Mouse (Mus musculus) liver, adult 2 months (tissue): ENCODE measurements around the gene Bcl2l12. TPM values are rescaled to one million over a fixed set of nuclear protein-coding genes. Genes with fewer than 3 reads are reported as not detected.

Experiments
- DNase-seq: peaks from one replicate; pipeline ENCODE4 v3.0.0-alpha.2; 2011; ENCODE audit warnings: low read depth, low spot score; ENCODE audit errors: extremely low read depth
- H3K27ac ChIP-seq: fragments of 200-500 bp; replicated peaks from 2 replicates; pipeline ENCODE4 v1.5.1; 2012; ENCODE audit warnings: low read depth, mild to moderate bottlenecking, control low read depth, inconsistent platforms, low read length; ENCODE audit not compliant: insufficient read depth
- H3K27me3 ChIP-seq: fragments of 200-500 bp; 2 replicates; pipeline ENCODE4 v1.6.1; 2012; ENCODE audit warnings: mild to moderate bottlenecking, moderate library complexity, low read length, inconsistent platforms; ENCODE audit not compliant: control insufficient read depth, insufficient read depth
- H3K36me3 ChIP-seq: fragments of 200-500 bp; 2 replicates; pipeline ENCODE4 v1.6.1; 2012; ENCODE audit warnings: low read length, inconsistent platforms; ENCODE audit not compliant: control insufficient read depth, insufficient read depth
- H3K4me1 ChIP-seq: fragments of 200-500 bp; 2 replicates; pipeline ENCODE4 v1.6.1; 2011; ENCODE audit warnings: low read length; ENCODE audit not compliant: control insufficient read depth, insufficient read depth
- H3K4me3 ChIP-seq: fragments of 200-500 bp; 2 replicates; pipeline ENCODE4 v1.5.1; 2011; ENCODE audit warnings: low read depth, mild to moderate bottlenecking, control low read depth, low read length, moderate library complexity; ENCODE audit not compliant: insufficient read depth
- H3K79me2 ChIP-seq: fragments of 200-500 bp; 2 replicates; pipeline ENCODE4 v1.6.1; 2012; ENCODE audit warnings: inconsistent platforms, mild to moderate bottlenecking, low read length, moderate library complexity; ENCODE audit not compliant: control insufficient read depth, insufficient read depth
- H3K9ac ChIP-seq: fragments of 200-500 bp; 2 replicates; pipeline ENCODE4 v1.6.1; 2012; ENCODE audit warnings: low read depth, mild to moderate bottlenecking, control low read depth, inconsistent platforms, low read length
- CTCF ChIP-seq: fragments of 200-500 bp; IDR thresholded peaks from 2 replicates; pipeline ENCODE4 v1.5.1; 2011; ENCODE audit warnings: low read depth, low read length, control low read depth
- POLR2A ChIP-seq: fragments of 200-500 bp; IDR thresholded peaks from 2 replicates; pipeline ENCODE4 v1.6.1; 2011; ENCODE audit warnings: low read length, control low read depth; ENCODE audit not compliant: insufficient read depth; ENCODE audit errors: extremely low read depth
- WGBS: fragments of 180-500 bp; shearing (Covaris S2); methylation state at CpG from one replicate; pipeline ENCODE4 v1.1.7; 2018; 5-methylcytosine and 5-hydroxymethylcytosine counted together
- polyA plus RNA-seq: library from polyadenylated mRNA; depleted of rRNA; stranded (reverse); fragments of >200 nt; gene quantifications from 2 replicates; pipeline ENCODE4 v1.2.3, GENCODE M21; 2012
- total RNA-seq: library from RNA; depleted of rRNA; stranded (reverse); fragments of >200 nt; gene quantifications from 2 replicates; pipeline ENCODE4 v1.2.3, GENCODE M21; 2014

The Bcl2l12 gene
- total and polyA plus RNA-seq, 2 experiments: 5.6 to 14.5 TPM

DNA sequence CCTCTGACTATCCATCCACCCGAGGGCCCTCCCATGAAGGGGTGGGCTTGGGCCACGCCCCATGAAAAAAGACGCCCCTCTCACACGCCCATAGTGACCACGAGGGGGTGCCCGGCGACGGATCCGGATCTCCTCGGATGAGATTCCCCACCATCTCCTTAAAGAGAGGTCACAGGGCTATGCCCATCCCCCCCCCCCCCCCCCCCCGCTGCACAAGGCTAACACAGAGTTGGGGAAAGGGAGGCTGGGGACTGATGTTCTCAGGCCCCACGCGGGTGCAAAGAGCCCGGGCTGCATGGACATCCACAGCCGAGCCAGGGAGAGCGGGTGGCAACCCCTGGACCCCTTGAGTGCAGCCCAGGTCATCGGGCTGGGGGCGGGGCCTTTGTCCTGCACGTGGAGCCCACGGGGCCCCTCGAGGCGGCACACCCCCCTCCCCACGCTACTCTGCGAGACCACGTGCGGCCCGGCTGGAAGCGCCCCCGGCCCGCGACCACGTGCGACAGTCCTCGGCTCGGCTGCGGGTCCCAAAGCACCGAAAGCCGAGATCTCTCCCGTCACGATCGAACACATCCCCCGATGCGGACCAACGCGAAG, 12.8 kb downstream of the Bcl2l12 start:
- Histone ChIP-seq H3K9ac (peak overlapping the region; percentile 83), H3K79me2 (peaks cover 5% of the 10 kb centered on the region; the same call in 1 of the 2 replicates), H3K27ac (peak overlapping the region; percentile 64), H3K4me1 (peaks cover 8% of the 10 kb centered on the region), H3K27me3 (no peaks in the 10 kb centered on the region), H3K4me3 (peak overlapping the region; percentile 94), H3K36me3 (peaks cover 3% of the 10 kb centered on the region; the same call in 1 of the 2 replicates)
- DNase-seq: no peak
- peak; percentile 24; the same call in 1 of the 2 replicates for TF ChIP-seq CTCF
- no peak for TF ChIP-seq POLR2A
- WGBS: under 1% methylated on average over 45 of the region's 45 CpGs

DNA sequence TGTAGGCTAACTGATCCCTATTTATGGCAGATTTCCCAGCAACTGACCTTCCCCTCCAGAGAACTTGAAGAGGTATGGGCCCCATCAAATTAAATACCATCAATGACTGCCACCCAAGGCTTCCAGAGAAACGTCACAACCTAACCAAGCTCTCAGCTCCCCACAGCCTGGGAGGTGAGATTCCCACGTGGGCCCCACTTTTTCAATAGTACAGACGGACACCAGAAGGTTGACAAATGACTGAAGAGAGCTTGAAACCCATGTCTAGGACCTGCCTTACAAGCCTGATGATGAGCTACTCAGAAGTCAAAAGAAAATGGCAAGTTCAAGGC, 13.7 kb downstream of the Bcl2l12 start:
- Histone ChIP-seq H3K27me3 (no peaks in the 10 kb centered on the region), H3K79me2 (peaks cover 5% of the 10 kb centered on the region; the same call in 1 of the 2 replicates), H3K36me3 (peaks cover 4% of the 10 kb centered on the region; the same call in 1 of the 2 replicates), H3K9ac (no peak overlapping the region), H3K4me3 (no peak overlapping the region), H3K27ac (no peak overlapping the region), H3K4me1 (peaks cover 8% of the 10 kb centered on the region)
- 51% methylated on average over 3 of the region's 3 CpGs for WGBS
- TF ChIP-seq CTCF (no peak), POLR2A (no peak)
- no peak for DNase-seq

DNA sequence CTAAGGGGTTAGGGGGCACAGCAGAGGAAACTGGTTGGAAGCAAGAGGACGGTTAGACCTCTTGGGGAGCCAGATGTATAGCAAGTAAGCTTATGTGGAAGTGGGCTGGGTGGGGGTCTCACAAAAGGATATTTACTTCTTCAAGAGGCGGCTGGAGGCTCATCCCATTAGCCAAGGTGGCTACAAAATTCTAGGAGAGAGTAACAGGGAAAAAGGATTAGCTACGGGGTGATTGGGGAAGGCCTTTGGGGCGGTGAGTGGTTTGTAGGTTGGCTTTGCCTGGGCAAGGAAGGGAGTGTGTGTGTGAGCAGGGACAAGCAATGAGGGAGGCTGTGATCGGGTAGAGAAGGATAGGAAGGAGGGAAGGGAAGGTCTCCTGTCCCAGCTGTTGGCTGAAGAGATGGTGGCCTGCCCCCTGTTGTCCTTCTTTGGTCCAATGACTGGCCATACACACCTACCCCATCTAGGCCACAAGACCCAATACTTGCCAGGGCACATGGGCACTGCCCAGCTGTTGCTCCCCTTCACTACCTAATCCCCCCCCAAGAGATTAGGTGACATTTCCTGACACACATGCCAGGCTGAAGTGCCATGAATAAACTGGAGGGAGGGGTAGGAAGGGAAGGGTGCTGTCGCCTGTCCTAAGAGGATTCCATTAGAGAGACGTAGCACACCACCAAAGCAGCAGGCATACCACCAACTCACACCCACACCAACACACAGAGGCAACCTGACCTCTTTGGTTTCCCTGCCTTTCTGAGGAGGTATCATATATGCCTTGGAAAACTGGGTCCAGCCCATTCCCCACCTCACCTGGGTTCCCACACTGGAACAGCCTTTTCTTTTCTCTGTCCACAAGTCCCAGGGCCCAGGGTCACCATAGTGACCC, 14.3 kb downstream of the Bcl2l12 start:
- no peak for DNase-seq
- no peak overlapping the region for H3K4me3 ChIP-seq
- 85% methylated on average over 7 of the region's 7 CpGs for WGBS
- H3K9ac ChIP-seq: no peak overlapping the region
- no peak overlapping the region for H3K27ac ChIP-seq
- no peaks in the 10 kb centered on the region for H3K27me3 ChIP-seq
- peaks cover 8% of the 10 kb centered on the region for H3K4me1 ChIP-seq
- peaks cover 4% of the 10 kb centered on the region; the same call in 1 of the 2 replicates for H3K36me3 ChIP-seq
- TF ChIP-seq CTCF (no peak), POLR2A (no peak)
- H3K79me2 ChIP-seq: peaks cover 4% of the 10 kb centered on the region; the same call in 1 of the 2 replicates

DNA sequence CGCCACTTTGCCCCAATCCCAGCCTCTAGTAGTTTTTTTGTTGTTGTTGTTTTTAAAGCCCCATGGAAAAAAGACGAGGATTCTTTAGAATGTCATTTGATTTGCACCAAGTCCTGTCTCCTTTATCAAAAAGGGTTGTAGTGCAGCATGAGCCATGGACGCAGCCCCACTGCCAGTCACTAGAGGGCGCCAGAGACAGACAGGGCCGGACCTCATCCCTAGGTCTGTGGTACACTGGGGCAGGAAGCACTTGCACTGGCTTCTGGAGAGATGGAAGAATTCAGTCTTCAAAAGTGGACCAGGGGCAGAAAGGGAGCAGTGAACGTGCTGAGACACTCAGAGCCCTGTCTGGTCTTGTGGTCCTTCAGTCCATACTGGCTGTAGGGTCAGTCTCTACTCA, 15.4 kb downstream of the Bcl2l12 start:
- Histone ChIP-seq H3K79me2 (peaks cover 2% of the 10 kb centered on the region; the same call in 1 of the 2 replicates), H3K9ac (no peak overlapping the region), H3K27ac (no peak overlapping the region), H3K27me3 (no peaks in the 10 kb centered on the region), H3K4me3 (no peak overlapping the region), H3K36me3 (peaks cover 4% of the 10 kb centered on the region; the same call in 1 of the 2 replicates), H3K4me1 (peaks cover 6% of the 10 kb centered on the region)
- TF ChIP-seq POLR2A: no peak
- TF ChIP-seq CTCF: peak; percentile 98
- peak; percentile 47 for DNase-seq
- WGBS: 28% methylated on average over 6 of the region's 6 CpGs

DNA sequence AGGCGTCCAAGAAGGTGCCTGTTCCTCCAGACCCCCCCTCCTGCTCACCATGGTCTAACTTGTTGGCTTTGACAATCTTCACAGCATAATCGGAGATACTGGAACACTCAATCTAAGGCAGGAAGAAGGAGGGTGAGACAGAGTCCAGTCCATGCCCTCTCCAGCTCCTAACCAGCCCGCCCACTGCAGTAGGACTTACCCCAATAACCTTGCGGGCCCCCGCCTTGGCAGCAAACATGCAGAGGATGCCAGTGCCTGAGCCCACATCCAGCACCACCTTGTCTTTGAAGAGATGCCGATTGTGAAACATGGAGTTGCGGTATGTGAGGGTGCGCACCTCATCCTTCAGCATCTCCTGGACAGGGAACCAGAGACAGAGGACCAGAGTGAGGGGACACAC, 17.0 kb downstream of the Bcl2l12 start:
- Histone ChIP-seq H3K4me1 (no peaks in the 10 kb centered on the region), H3K9ac (no peak overlapping the region), H3K4me3 (no peak overlapping the region), H3K36me3 (peaks cover 4% of the 10 kb centered on the region; the same call in 1 of the 2 replicates), H3K27ac (no peak overlapping the region), H3K27me3 (no peaks in the 10 kb centered on the region), H3K79me2 (peaks cover 2% of the 10 kb centered on the region; the same call in 1 of the 2 replicates)
- TF ChIP-seq POLR2A (no peak), CTCF (no peak)
- DNase-seq: no peak
- WGBS: 93% methylated on average over 8 of the region's 8 CpGs

DNA sequence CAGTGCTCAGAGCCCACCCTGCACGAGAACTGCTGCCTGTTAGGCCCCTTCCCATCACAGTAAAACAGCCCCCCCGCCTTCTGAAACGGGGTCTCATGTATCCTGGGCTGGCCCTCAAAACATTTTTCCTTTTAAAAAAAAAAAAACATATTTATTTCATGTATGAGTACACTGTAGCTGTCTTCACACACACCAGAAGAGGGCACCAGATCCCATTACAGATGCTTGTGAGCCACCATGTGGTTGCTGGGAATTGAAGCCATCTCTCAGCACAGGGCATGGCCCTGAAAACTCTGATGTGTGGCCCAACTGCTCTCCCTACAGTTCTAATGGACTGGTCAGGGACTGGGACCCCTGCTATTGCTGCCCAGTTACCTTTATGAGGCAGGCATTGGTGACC, 20.2 kb downstream of the Bcl2l12 start:
- Histone ChIP-seq H3K79me2 (no peaks in the 10 kb centered on the region), H3K9ac (no peak overlapping the region), H3K27ac (no peak overlapping the region), H3K27me3 (no peaks in the 10 kb centered on the region), H3K4me3 (no peak overlapping the region), H3K4me1 (no peaks in the 10 kb centered on the region), H3K36me3 (peaks cover 4% of the 10 kb centered on the region; the same call in 1 of the 2 replicates)
- no peak for TF ChIP-seq POLR2A
- TF ChIP-seq CTCF: no peak
- 88% methylated on average over 3 of the region's 3 CpGs for WGBS
- DNase-seq: no peak
